Mouse (Mus musculus): ENCODE data around the gene Trir. TPM values are rescaled to one million over a fixed set of nuclear protein-coding genes. Genes with fewer than 3 reads are reported as not detected.

Trir gene
- 15.0 TPM for polyA plus RNA-seq (2014; fragmentation: Illumina TruSeq; extraction: RNeasy Lipid Tissue Mini Kit (QIAGEN cat#74804); ENCODE audit: low read depth, low replicate concordance)

DNA sequence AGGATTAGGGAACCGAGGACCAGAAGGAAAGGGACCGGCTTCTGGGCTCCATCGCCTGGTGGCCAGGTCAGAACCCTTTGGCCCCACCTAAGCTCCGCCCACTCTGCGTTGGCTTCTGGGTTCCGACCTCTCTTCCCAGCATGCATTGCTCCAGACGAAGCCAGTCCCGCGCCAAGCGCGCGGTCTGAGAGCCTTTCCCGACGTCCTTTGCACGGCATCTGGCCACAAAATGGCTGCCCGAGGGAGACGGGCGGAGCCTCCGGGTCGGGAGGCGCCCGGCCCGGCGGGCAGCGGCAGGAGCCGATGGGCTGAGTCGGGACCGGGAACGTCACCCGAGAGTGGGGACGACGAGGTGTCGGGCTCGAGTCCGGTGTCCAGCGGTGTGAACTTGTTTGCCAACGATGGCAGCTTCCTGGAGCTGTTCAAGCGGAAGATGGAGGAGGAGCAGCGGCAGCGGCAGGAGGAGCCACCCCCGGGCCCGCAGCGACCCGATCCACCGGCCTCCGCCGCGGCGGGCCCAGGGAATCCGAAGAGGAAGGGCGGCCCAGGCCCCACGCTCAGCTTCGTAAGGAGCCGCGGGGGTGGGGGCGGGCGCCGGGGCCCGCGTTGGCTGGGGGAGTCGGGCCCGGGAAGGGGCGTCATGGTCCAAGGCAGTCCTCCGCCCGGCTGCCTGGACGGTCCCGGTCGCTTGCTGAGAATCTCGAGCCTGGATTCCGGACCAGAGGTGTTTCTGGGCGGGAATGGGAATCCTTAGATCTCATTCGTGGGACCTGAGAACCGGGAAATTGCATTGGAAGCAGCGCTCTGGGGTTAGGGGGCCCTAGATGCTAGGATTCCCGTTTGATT is at the start of gene Trir:
Gene Trir (plus strand): TSS at position 154 of the 846 bp plus-strand sequence.

GRCm38 (mm10) chr8:84978248-84978940 is 48.2 kb upstream of the Trir start, which contains the start of gene Junb:
Gene Junb (minus strand): TSS chr8:84978718.

GRCm38 (mm10) chr8:84990349-84990748 is 36.3 kb upstream of the Trir start, which contains the start of gene Hook2:
Gene Hook2 (plus strand): TSS chr8:84990603.

DNA sequence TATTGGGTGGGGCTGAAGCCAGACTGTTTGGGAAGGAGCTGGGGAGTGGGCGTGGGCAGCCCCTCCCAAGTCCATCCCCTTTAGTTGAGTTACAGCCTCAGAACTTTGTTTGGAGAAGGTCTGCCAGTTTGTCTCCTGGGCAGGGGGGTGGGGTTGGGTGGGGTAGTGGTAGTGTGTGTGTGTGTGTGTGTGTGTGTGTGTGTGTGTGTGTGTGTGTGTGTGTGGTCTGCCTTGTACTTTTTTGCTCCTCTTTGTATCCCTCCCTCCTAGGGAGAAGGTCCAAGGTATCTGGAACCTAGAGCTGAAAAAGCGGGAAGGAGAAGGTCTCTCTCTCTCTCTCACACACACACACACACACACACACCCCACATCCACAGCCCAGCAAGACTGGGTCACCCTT is 12.2 kb upstream of the Trir start, which contains the start of gene Best2:
Gene Best2 (minus strand): TSS at position 101 of the 400 bp plus-strand sequence.

DNA sequence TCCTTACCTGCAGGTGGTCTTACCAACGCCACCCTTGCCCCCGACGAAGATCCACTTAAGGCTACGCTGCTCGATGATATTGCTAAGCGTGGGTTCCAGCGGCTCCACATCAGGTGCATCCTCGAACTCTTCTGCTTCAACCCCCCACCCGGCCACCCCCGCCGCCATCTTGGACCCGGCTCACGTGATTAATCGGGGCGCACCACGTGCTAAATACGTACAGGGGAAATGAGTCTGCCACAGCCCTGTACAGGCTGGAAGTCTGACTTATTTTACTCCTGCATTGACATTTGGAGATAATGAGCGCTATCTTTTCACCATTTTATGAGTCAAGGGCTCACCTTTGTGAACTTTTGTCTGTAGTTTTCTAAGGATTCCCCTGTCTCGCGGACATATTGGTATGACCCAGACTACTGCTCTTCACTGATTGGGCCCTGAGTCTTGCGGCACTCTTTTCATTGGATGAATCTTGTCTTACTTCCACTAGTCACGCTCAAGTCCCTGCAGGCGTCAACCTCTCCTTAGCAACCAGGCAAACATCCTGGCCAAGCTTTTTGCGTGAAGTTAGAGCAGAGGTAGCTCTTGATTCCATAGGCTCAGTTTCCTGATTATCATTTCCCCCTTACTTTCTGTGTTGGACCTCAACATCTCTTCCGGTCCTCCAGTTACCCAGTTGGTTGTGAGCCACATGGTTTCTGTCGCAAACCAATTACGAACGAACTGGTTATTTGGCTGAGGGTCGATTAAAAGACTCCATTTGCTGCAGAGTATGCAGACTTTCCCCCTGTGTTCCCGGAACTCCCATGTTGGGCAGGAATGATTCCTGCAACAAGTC is 1.3 kb upstream of the Trir start, which contains the start of gene Asna1:
Gene Asna1 (minus strand): TSS at position 184 of the 835 bp plus-strand sequence.

DNA sequence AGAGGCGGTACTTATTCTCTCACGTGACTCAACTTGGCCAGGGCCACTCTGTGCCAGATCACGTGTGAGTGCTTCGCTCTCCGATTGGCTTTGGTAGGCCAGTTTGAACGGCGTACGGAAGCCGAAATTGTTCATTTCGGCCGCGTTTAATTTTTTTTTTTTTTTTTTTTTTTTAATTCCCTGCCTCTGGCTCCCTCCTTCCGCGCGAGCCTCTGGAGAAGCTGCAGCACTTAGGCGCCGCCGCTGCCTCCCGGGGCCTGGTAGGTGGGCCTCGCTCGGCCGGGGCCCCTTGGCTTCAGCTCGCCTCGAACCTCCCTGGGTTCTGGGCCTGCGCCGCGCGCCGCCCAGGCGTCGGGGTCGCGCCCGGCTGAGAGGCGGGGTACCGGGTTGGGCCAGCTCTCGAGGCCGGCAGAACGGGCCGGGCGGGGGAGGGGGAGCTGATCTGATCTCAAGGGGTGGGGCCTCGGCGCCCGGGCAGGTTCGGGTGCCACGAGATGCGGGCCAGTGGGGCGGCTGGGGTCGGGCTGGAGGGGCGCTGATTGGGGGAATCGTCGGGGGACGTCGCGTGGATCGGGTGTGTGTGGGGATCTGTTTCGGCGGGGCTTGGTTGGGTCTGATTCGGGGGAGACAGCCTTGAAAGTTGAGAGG is 10.2 kb downstream of the Trir start, which contains the start of gene Tnpo2:
Gene Tnpo2 (plus strand): TSS at position 198 of the 648 bp plus-strand sequence.

GRCm38 (mm10) chr8:85059879-85060616 is 33.4 kb downstream of the Trir start, which contains the start of gene Fbxw9:
Gene Fbxw9 (plus strand): TSS chr8:85060055.

DNA sequence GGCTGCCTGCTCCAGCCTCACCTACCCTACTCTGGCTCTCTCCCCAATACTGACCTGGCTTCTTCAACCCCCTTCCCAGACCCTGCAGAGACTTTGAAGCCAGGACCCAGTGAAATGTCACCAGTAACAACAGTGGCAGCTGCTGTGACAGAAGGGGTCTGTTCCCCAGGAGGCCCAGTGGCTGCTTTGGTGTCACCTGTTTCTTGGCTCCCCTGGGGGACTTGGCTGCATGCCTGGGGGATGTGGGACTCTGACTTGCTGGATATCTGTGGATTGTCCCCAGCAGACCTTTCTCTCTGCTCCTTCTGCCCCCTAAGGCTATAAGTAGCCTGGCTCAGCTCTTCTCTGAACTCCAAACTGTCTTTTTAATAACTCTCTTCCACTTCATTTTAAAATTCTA is 41.4 kb downstream of the Trir start, which contains the start of gene Gm5741:
Gene Gm5741 (minus strand): TSS at position 1 of the 400 bp plus-strand sequence.

GRCm38 (mm10) chr8:85071514-85072281 is 45.1 kb downstream of the Trir start, which contains the start of gene Dhps:
Gene Dhps (plus strand): TSS chr8:85071757.

Other genes starting within 250 kb of the Trir start
- gene Nfix, start 226.5 kb upstream of the Trir start, polyA plus RNA-seq (2014; fragmentation: Illumina TruSeq; extraction: RNeasy Lipid Tissue Mini Kit (QIAGEN cat#74804); ENCODE audit: low read depth, low replicate concordance): 5.1 TPM
- gene Dand5, start 204.0 kb upstream of the Trir start, polyA plus RNA-seq (2014; fragmentation: Illumina TruSeq; extraction: RNeasy Lipid Tissue Mini Kit (QIAGEN cat#74804); ENCODE audit: low read depth, low replicate concordance): 3.3 TPM
- gene Gadd45gip1, start 195.3 kb upstream of the Trir start, polyA plus RNA-seq (2014; fragmentation: Illumina TruSeq; extraction: RNeasy Lipid Tissue Mini Kit (QIAGEN cat#74804); ENCODE audit: low read depth, low replicate concordance): not detected
- gene Rad23a, start 186.2 kb upstream of the Trir start, polyA plus RNA-seq (2014; fragmentation: Illumina TruSeq; extraction: RNeasy Lipid Tissue Mini Kit (QIAGEN cat#74804); ENCODE audit: low read depth, low replicate concordance): 3.5 TPM
- 862 TPM for gene Calr, start 179.9 kb upstream of the Trir start, polyA plus RNA-seq (2014; fragmentation: Illumina TruSeq; extraction: RNeasy Lipid Tissue Mini Kit (QIAGEN cat#74804); ENCODE audit: low read depth, low replicate concordance)
- gene Farsa, start 169.8 kb upstream of the Trir start, polyA plus RNA-seq (2014; fragmentation: Illumina TruSeq; extraction: RNeasy Lipid Tissue Mini Kit (QIAGEN cat#74804); ENCODE audit: low read depth, low replicate concordance): 1.3 TPM
- gene Syce2, start 154.7 kb upstream of the Trir start, polyA plus RNA-seq (2014; fragmentation: Illumina TruSeq; extraction: RNeasy Lipid Tissue Mini Kit (QIAGEN cat#74804); ENCODE audit: low read depth, low replicate concordance): 6.0 TPM
- 302 TPM for gene Gcdh, start 132.9 kb upstream of the Trir start, polyA plus RNA-seq (2014; fragmentation: Illumina TruSeq; extraction: RNeasy Lipid Tissue Mini Kit (QIAGEN cat#74804); ENCODE audit: low read depth, low replicate concordance)
- not detected for gene Klf1, start 124.9 kb upstream of the Trir start, polyA plus RNA-seq (2014; fragmentation: Illumina TruSeq; extraction: RNeasy Lipid Tissue Mini Kit (QIAGEN cat#74804); ENCODE audit: low read depth, low replicate concordance)
- gene Dnase2a, start 118.3 kb upstream of the Trir start, polyA plus RNA-seq (2014; fragmentation: Illumina TruSeq; extraction: RNeasy Lipid Tissue Mini Kit (QIAGEN cat#74804); ENCODE audit: low read depth, low replicate concordance): 7.1 TPM
- not detected for gene Mast1, start 89.5 kb upstream of the Trir start, polyA plus RNA-seq (2014; fragmentation: Illumina TruSeq; extraction: RNeasy Lipid Tissue Mini Kit (QIAGEN cat#74804); ENCODE audit: low read depth, low replicate concordance)
- not detected for gene Rtbdn, start 79.8 kb upstream of the Trir start, polyA plus RNA-seq (2014; fragmentation: Illumina TruSeq; extraction: RNeasy Lipid Tissue Mini Kit (QIAGEN cat#74804); ENCODE audit: low read depth, low replicate concordance)
- not detected for gene Gm49661, start 57.4 kb upstream of the Trir start, polyA plus RNA-seq (2014; fragmentation: Illumina TruSeq; extraction: RNeasy Lipid Tissue Mini Kit (QIAGEN cat#74804); ENCODE audit: low read depth, low replicate concordance)
- 35.9 TPM for gene Prdx2, start 57.2 kb upstream of the Trir start, polyA plus RNA-seq (2014; fragmentation: Illumina TruSeq; extraction: RNeasy Lipid Tissue Mini Kit (QIAGEN cat#74804); ENCODE audit: low read depth, low replicate concordance)
- gene Rnaseh2a, start 57.1 kb upstream of the Trir start, polyA plus RNA-seq (2014; fragmentation: Illumina TruSeq; extraction: RNeasy Lipid Tissue Mini Kit (QIAGEN cat#74804); ENCODE audit: low read depth, low replicate concordance): 1.1 TPM
- gene Junb, start 48.1 kb upstream of the Trir start, polyA plus RNA-seq (2014; fragmentation: Illumina TruSeq; extraction: RNeasy Lipid Tissue Mini Kit (QIAGEN cat#74804); ENCODE audit: low read depth, low replicate concordance): not detected
- gene Hook2, start 36.2 kb upstream of the Trir start, polyA plus RNA-seq (2014; fragmentation: Illumina TruSeq; extraction: RNeasy Lipid Tissue Mini Kit (QIAGEN cat#74804); ENCODE audit: low read depth, low replicate concordance): 16.4 TPM
- not detected for gene Best2, start 12.3 kb upstream of the Trir start, polyA plus RNA-seq (2014; fragmentation: Illumina TruSeq; extraction: RNeasy Lipid Tissue Mini Kit (QIAGEN cat#74804); ENCODE audit: low read depth, low replicate concordance)
- gene Asna1, start 1.5 kb upstream of the Trir start, polyA plus RNA-seq (2014; fragmentation: Illumina TruSeq; extraction: RNeasy Lipid Tissue Mini Kit (QIAGEN cat#74804); ENCODE audit: low read depth, low replicate concordance): 16.8 TPM
- gene Tnpo2, start 10.1 kb downstream of the Trir start, polyA plus RNA-seq (2014; fragmentation: Illumina TruSeq; extraction: RNeasy Lipid Tissue Mini Kit (QIAGEN cat#74804); ENCODE audit: low read depth, low replicate concordance): 4.2 TPM
- gene Fbxw9, start 33.2 kb downstream of the Trir start, polyA plus RNA-seq (2014; fragmentation: Illumina TruSeq; extraction: RNeasy Lipid Tissue Mini Kit (QIAGEN cat#74804); ENCODE audit: low read depth, low replicate concordance): 0.89 TPM
- not detected for gene Gm5741, start 41.2 kb downstream of the Trir start, polyA plus RNA-seq (2014; fragmentation: Illumina TruSeq; extraction: RNeasy Lipid Tissue Mini Kit (QIAGEN cat#74804); ENCODE audit: low read depth, low replicate concordance)
- 9.5 TPM for gene Dhps, start 44.9 kb downstream of the Trir start, polyA plus RNA-seq (2014; fragmentation: Illumina TruSeq; extraction: RNeasy Lipid Tissue Mini Kit (QIAGEN cat#74804); ENCODE audit: low read depth, low replicate concordance)
- gene Wdr83os, start 53.9 kb downstream of the Trir start, polyA plus RNA-seq (2014; fragmentation: Illumina TruSeq; extraction: RNeasy Lipid Tissue Mini Kit (QIAGEN cat#74804); ENCODE audit: low read depth, low replicate concordance): 6.1 TPM
- gene Wdr83, start 54.5 kb downstream of the Trir start, polyA plus RNA-seq (2014; fragmentation: Illumina TruSeq; extraction: RNeasy Lipid Tissue Mini Kit (QIAGEN cat#74804); ENCODE audit: low read depth, low replicate concordance): 2.3 TPM
- 7.5 TPM for gene Man2b1, start 56.4 kb downstream of the Trir start, polyA plus RNA-seq (2014; fragmentation: Illumina TruSeq; extraction: RNeasy Lipid Tissue Mini Kit (QIAGEN cat#74804); ENCODE audit: low read depth, low replicate concordance)
- 5.5 TPM for gene Zfp791, start 96.3 kb downstream of the Trir start, polyA plus RNA-seq (2014; fragmentation: Illumina TruSeq; extraction: RNeasy Lipid Tissue Mini Kit (QIAGEN cat#74804); ENCODE audit: low read depth, low replicate concordance)
- gene Cks1brt, start 125.1 kb downstream of the Trir start, polyA plus RNA-seq (2014; fragmentation: Illumina TruSeq; extraction: RNeasy Lipid Tissue Mini Kit (QIAGEN cat#74804); ENCODE audit: low read depth, low replicate concordance): not detected
- not detected for gene Olfr371, start 199.2 kb downstream of the Trir start, polyA plus RNA-seq (2014; fragmentation: Illumina TruSeq; extraction: RNeasy Lipid Tissue Mini Kit (QIAGEN cat#74804); ENCODE audit: low read depth, low replicate concordance)

Measured in kidney, adult 10 weeks (tissue).